Mouse (Mus musculus) embryonic facial prominence, embryonic 11.5 days (tissue): ENCODE results near the gene Eef1a1. TPM values are rescaled to one million over a fixed set of nuclear protein-coding genes. Genes with fewer than 3 reads are reported as not detected.
"Not testable (repeated sequence)": the region's sequence is repeated elsewhere in the genome, so short reads cannot be mapped to it uniquely, and the experiment has no call there.

Experiments
- ATAC-seq: fragments of 200-750 bp; cut with Nextera tagmentation; replicated peaks from 2 replicates; pipeline ENCODE4 v1.8.0; 2017; ENCODE audit warnings: low read depth; ENCODE audit not compliant: insufficient number of reproducible peaks, low FRiP score, low TSS enrichment
- DNase-seq: peaks from one replicate; pipeline ENCODE4 v3.0.0-alpha.2; 2015; ENCODE audit warnings: low spot score
- H3K27ac ChIP-seq: fragments of 300-500 bp; sonication (generic); replicated peaks from 2 replicates; pipeline ENCODE4 v1.5.1; 2014; ENCODE audit warnings: mild to moderate bottlenecking, low read depth, low read length, control low read depth
- H3K27me3 ChIP-seq: fragments of 300-500 bp; sonication (generic); 2 replicates; pipeline ENCODE4 v1.6.1; 2014; ENCODE audit warnings: mild to moderate bottlenecking, low read length, moderate library complexity, mixed read lengths; ENCODE audit not compliant: control insufficient read depth, insufficient read depth
- H3K36me3 ChIP-seq: fragments of 300-500 bp; sonication (generic); replicated peaks from 2 replicates; pipeline ENCODE4 v1.6.1; 2014; ENCODE audit warnings: low read depth, mild to moderate bottlenecking, low read length, moderate library complexity, mixed read lengths; ENCODE audit not compliant: control insufficient read depth, insufficient read depth
- H3K4me1 ChIP-seq: fragments of 300-500 bp; sonication (generic); 2 replicates; pipeline ENCODE4 v1.6.1; 2014; ENCODE audit warnings: low read length, mixed read lengths; ENCODE audit not compliant: control insufficient read depth, insufficient read depth
- H3K4me2 ChIP-seq: fragments of 300-500 bp; sonication (generic); 2 replicates; pipeline ENCODE4 v1.6.1; 2014; ENCODE audit warnings: low read depth, mild to moderate bottlenecking, control low read depth, low read length, moderate library complexity
- H3K4me3 ChIP-seq: fragments of 300-500 bp; sonication (generic); 2 replicates; pipeline ENCODE4 v1.5.1; 2014; ENCODE audit warnings: low read depth, low read length, control low read depth
- H3K9ac ChIP-seq: fragments of 300-500 bp; sonication (generic); replicated peaks from 2 replicates; pipeline ENCODE4 v1.6.1; 2014; ENCODE audit warnings: mild to moderate bottlenecking, control low read depth, low read length
- H3K9me3 ChIP-seq: fragments of 300-500 bp; sonication (generic); replicated peaks from 2 replicates; pipeline ENCODE4 v1.6.1; 2016; ENCODE audit warnings: mild to moderate bottlenecking, low read length, inconsistent platforms, mixed read lengths; ENCODE audit not compliant: control insufficient read depth
- WGBS: fragments of 180-500 bp; shearing (Covaris S2); extraction: QIAGEN DNeasy Blood & Tissue Kit; methylation state at CpG from one replicate; pipeline ENCODE4 v1.1.7; 2014; 5-methylcytosine and 5-hydroxymethylcytosine counted together
- polyA plus RNA-seq: library from polyadenylated mRNA; unstranded; fragments of >200 nt; fragmentation: Nextera tagmentation; extraction: Ambion mirVana; gene quantifications from 2 replicates; pipeline ENCODE4 v1.2.1, GENCODE M21; 2014

Gene Eef1a1
- polyA plus RNA-seq, 1 experiment from 2014 or later: 5,291 TPM

- not testable (repeated sequence) for ATAC-seq, H3K4me1 ChIP-seq, H3K4me3 ChIP-seq, H3K9me3 ChIP-seq, H3K27ac ChIP-seq, H3K4me2 ChIP-seq, H3K36me3 ChIP-seq, DNase-seq, H3K9ac ChIP-seq, H3K27me3 ChIP-seq
- 71% methylated on average over 3 of the region's 3 CpGs for WGBS
These were observed 28.3 kb upstream of the Eef1a1 start for GRCm38 (mm10) chr9:78517237-78517636.

GRCm38 (mm10) chr9:78516125-78516524 lies 27.2 kb upstream of the Eef1a1 start:
- Histone ChIP-seq H3K4me2 (no peak overlapping the region), H3K27ac (no peak overlapping the region), H3K9ac (no peak overlapping the region), H3K4me3 (no peak overlapping the region), H3K27me3 (no peaks in the 10 kb centered on the region), H3K4me1 (no peaks in the 10 kb centered on the region), H3K9me3 (no peaks in the 10 kb centered on the region), H3K36me3 (no peaks in the 10 kb centered on the region)
- WGBS: 72% methylated on average over 3 of the region's 3 CpGs
- ATAC-seq (no peak), DNase-seq (no peak)

GRCm38 (mm10) chr9:78514681-78515080 lies 25.7 kb upstream of the Eef1a1 start:
- DNase-seq: no peak
- WGBS: 87% methylated on average over 4 of the region's 4 CpGs
- no peak overlapping the region for H3K27ac ChIP-seq
- no peak overlapping the region for H3K4me3 ChIP-seq
- H3K9ac ChIP-seq: no peak overlapping the region
- H3K4me2 ChIP-seq: no peak overlapping the region
- no peaks in the 10 kb centered on the region for H3K36me3 ChIP-seq
- no peaks in the 10 kb centered on the region for H3K9me3 ChIP-seq
- no peaks in the 10 kb centered on the region for H3K4me1 ChIP-seq
- no peaks in the 10 kb centered on the region for H3K27me3 ChIP-seq
- no peak for ATAC-seq

GRCm38 (mm10) chr9:78513776-78514500 lies 25.0 kb upstream of the Eef1a1 start:
- WGBS: 78% methylated on average over 6 of the region's 6 CpGs

GRCm38 (mm10) chr9:78511705-78512104 lies 22.8 kb upstream of the Eef1a1 start:
- Histone ChIP-seq H3K36me3 (no peaks in the 10 kb centered on the region), H3K4me1 (no peaks in the 10 kb centered on the region), H3K4me3 (no peak overlapping the region), H3K9ac (no peak overlapping the region), H3K4me2 (no peak overlapping the region), H3K9me3 (no peaks in the 10 kb centered on the region), H3K27me3 (no peaks in the 10 kb centered on the region), H3K27ac (no peak overlapping the region)
- DNase-seq (no peak), ATAC-seq (no peak)
- 92% methylated on average over 5 of the region's 5 CpGs for WGBS

More at GRCm38 (mm10) chr9:78513776-78514500, 25.0 kb upstream of the Eef1a1 start:
- no peaks in the 10 kb centered on the region for H3K36me3 ChIP-seq
- H3K4me3 ChIP-seq: no peak overlapping the region
- no peak for ATAC-seq
- no peak overlapping the region for H3K27ac ChIP-seq
- no peak overlapping the region for H3K4me2 ChIP-seq
- H3K9me3 ChIP-seq: no peaks in the 10 kb centered on the region
- no peak for DNase-seq
- H3K4me1 ChIP-seq: no peaks in the 10 kb centered on the region
- no peaks in the 10 kb centered on the region for H3K27me3 ChIP-seq
- H3K9ac ChIP-seq: no peak overlapping the region

- Histone ChIP-seq H3K4me3 (no peak overlapping the region), H3K27ac (no peak overlapping the region), H3K4me2 (no peak overlapping the region), H3K4me1 (0 out of 2 replicates have a peak, but pooled peaks cover 3% of the 10 kb centered on the region), H3K36me3 (no peaks in the 10 kb centered on the region), H3K9ac (no peak overlapping the region), H3K27me3 (no peaks in the 10 kb centered on the region), H3K9me3 (no peaks in the 10 kb centered on the region)
- DNase-seq (no peak), ATAC-seq (no peak)
- 89% methylated on average over 16 of the region's 16 CpGs for WGBS
These were observed 19.3 kb upstream of the Eef1a1 start for GRCm38 (mm10) chr9:78508106-78508786.

GRCm38 (mm10) chr9:78506722-78507077 lies 17.7 kb upstream of the Eef1a1 start:
- Histone ChIP-seq H3K4me1 (0 out of 2 replicates have a peak, but pooled peaks cover 3% of the 10 kb centered on the region), H3K27me3 (no peaks in the 10 kb centered on the region), H3K9me3 (no peaks in the 10 kb centered on the region), H3K9ac (no peak overlapping the region), H3K27ac (no peak overlapping the region), H3K4me3 (no peak overlapping the region), H3K4me2 (no peak overlapping the region), H3K36me3 (no peaks in the 10 kb centered on the region)
- no peak for ATAC-seq
- DNase-seq: no peak
- WGBS: 84% methylated on average over 7 of the region's 7 CpGs

- ATAC-seq (no peak), DNase-seq (no peak)
- H3K4me3 ChIP-seq: no peak overlapping the region
- H3K27me3 ChIP-seq: no peaks in the 10 kb centered on the region
- H3K4me1 ChIP-seq: 0 out of 2 replicates have a peak, but pooled peaks cover 3% of the 10 kb centered on the region
- H3K9ac ChIP-seq: no peak overlapping the region
- WGBS: 75% methylated on average over 11 of the region's 11 CpGs
- H3K36me3 ChIP-seq: no peaks in the 10 kb centered on the region
- no peak overlapping the region for H3K27ac ChIP-seq
- H3K4me2 ChIP-seq: no peak overlapping the region
- no peaks in the 10 kb centered on the region for H3K9me3 ChIP-seq
These were observed 17.2 kb upstream of the Eef1a1 start for GRCm38 (mm10) chr9:78506002-78506721.
